9 mouse cellular contexts compared by ENCODE assay signal in the genomic region with DNA sequence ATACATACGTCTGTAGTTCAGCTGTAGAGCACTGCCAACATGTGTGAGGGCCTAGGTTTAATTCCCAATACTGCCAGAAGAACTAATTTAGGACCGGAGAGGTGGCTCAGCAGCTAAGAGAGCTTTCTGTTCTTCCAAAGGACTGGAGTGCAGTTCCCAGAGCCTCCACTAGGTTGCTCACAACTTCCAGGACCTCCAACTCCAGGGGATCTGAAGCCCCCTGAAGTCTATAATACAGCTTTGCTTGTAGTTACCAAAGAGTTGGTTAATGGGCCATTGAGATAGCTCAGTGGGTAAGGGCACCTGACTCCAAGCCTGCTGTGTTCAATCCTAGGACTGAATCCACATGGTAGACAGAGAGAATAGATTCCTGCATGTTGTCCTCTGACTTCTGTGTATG. TPM values are rescaled to one million over a fixed set of nuclear protein-coding genes. Genes with fewer than 3 reads are reported as not detected.
DNase-seq lines count a peak whose midpoint lies in the region; TF ChIP-seq lines count a peak whose summit lies in the region.
"Had no signal": no experiment of that assay in that cellular context is flagged by ENCODE, and none has a peak within 500 bp of the region (broad histone marks: within the 10 kb centered on the region; RNA-seq: fewer than 3 reads in every experiment).

No protein-coding gene starts in this region.

- TF ChIP-seq CTCF in E14TG2a.4 (conservative IDR thresholded peaks at IDR 0.05; ENCODE audit: low read length): peak; percentile 83

- H3K27me3 ChIP-seq in E14TG2a.4 (ENCODE audit: insufficient read depth, low read length): peaks cover 3% of the 10 kb centered on the region; the same call in 1 of the 2 replicates
- H3K27me3 ChIP-seq: heart, embryonic 12.5 days had no signal

- DNase-seq in kidney, postnatal 10 days: peak; percentile 43
- DNase-seq in kidney, adult 9 months: no peak
- peak; percentile 36 for DNase-seq in A20 (ENCODE audit: low read depth, low spot score)
- peak; percentile 12 for DNase-seq in forelimb bud, embryonic 11.5 days (ENCODE audit: low read depth, low spot score)
- DNase-seq in adrenal gland, adult 18-20 months (ENCODE audit: low spot score in 2 of 2): no peak
- no peak for DNase-seq in neural tube, embryonic 10.5 days (ENCODE audit: extremely low spot score, low spot score)
- no peak for DNase-seq in adrenal gland, postnatal 25 days

- no peak overlapping the region for H3K4me3 ChIP-seq in E14TG2a.4 (replicated peaks; ENCODE audit: low read length)
- H3K4me3 ChIP-seq: heart, embryonic 12.5 days had no signal

- no peaks in the 10 kb centered on the region for H3K36me3 ChIP-seq in E14TG2a.4 (ENCODE audit: insufficient read depth, low read length)
- H3K36me3 ChIP-seq: heart, embryonic 12.5 days had no signal

- no peaks in the 10 kb centered on the region; the same call in 1 of the 2 replicates for H3K4me1 ChIP-seq in E14TG2a.4 (replicated peaks; ENCODE audit: low read depth, low read length)

- H3K9me3 ChIP-seq in E14TG2a.4 (ENCODE audit: low read length): no peaks in the 10 kb centered on the region
- H3K9me3 ChIP-seq: heart, embryonic 12.5 days had no signal

RNA-seq across cellular contexts. Expression of a gene that starts 39.1 kb away (rescaled TPM):
- total RNA-seq in adrenal gland, adult 18-20 months (2021): 10 to 100 TPM in 1 of 2 experiments, 1 to 10 TPM in 1; 7.9 to 19.0 TPM
- 7.6 and 11.7 TPM in 2 replicates for total RNA-seq in adrenal gland, postnatal 25 days (2021)

RNA-seq across cellular contexts. Expression of a gene that starts 40.6 kb away (rescaled TPM):
- total RNA-seq in adrenal gland, adult 18-20 months (2021): 10 to 100 TPM; 62.9 to 71.2 TPM
- 61.0 and 94.1 TPM in 2 replicates for total RNA-seq in adrenal gland, postnatal 25 days (2021)

RNA-seq across cellular contexts. Expression of a gene that starts 55.7 kb away (rescaled TPM):
- total RNA-seq in adrenal gland, adult 18-20 months (2021): 100 to 1,000 TPM; 134 to 185 TPM
- total RNA-seq in adrenal gland, postnatal 25 days (2021): 192 and 221 TPM in 2 replicates

RNA-seq across cellular contexts. Expression of a gene that starts 58.9 kb away (rescaled TPM):
- total RNA-seq in adrenal gland, adult 18-20 months (2021): 10 to 100 TPM; 11.5 to 16.7 TPM
- total RNA-seq in adrenal gland, postnatal 25 days (2021): 30.1 and 31.1 TPM in 2 replicates

Comparison
In these comparisons a context has a peak if more than half of its experiments do, and no peak if none do; other contexts are left out.
1. DNase-seq: peak in kidney, postnatal 10 days (single experiment), A20 (single experiment) and forelimb bud, embryonic 11.5 days (single experiment); none in kidney, adult 9 months (single experiment), adrenal gland, adult 18-20 months (0 of 2), neural tube, embryonic 10.5 days (single experiment) and adrenal gland, postnatal 25 days (single experiment).